Mouse (Mus musculus): ENCODE data around the gene Pdpk1. TPM values are rescaled to one million over a fixed set of nuclear protein-coding genes. Genes with fewer than 3 reads are reported as not detected.
A peak's percentile ranks its signal among the peaks of the same experiment; 100 is the strongest.

The Pdpk1 gene
- total RNA-seq, 2 experiments from 2014 or later, result 36.3 to 41.1 TPM

- ATAC-seq (replicated peaks; ENCODE audit: poor library complexity), result no peak
These were observed 105.1 kb downstream of the Pdpk1 start for GRCm38 (mm10) chr17:24045608-24046007.

- ATAC-seq (replicated peaks; ENCODE audit: poor library complexity), result no peak
These were observed 106.2 kb downstream of the Pdpk1 start for GRCm38 (mm10) chr17:24044482-24044881.

GRCm38 (mm10) chr17:24037844-24038243, 112.9 kb downstream of the Pdpk1 start, which contains the start of gene Prss27:
Prss27 (plus strand) TSS chr17:24038144.
- ATAC-seq (replicated peaks; ENCODE audit: poor library complexity), result no peak

- ATAC-seq (replicated peaks; ENCODE audit: poor library complexity), result peak; percentile 50
These were observed 113.4 kb downstream of the Pdpk1 start for GRCm38 (mm10) chr17:24037360-24037759.

- peak; percentile 46; the same call in 1 of the 2 replicates for ATAC-seq (replicated peaks; ENCODE audit: poor library complexity)
These were observed 113.8 kb downstream of the Pdpk1 start for GRCm38 (mm10) chr17:24036954-24037353.

- no peak for ATAC-seq (replicated peaks; ENCODE audit: poor library complexity)
These were observed 115.6 kb downstream of the Pdpk1 start for GRCm38 (mm10) chr17:24035087-24035486.

- no peak for ATAC-seq (replicated peaks; ENCODE audit: poor library complexity)
These were observed 120.2 kb downstream of the Pdpk1 start for GRCm38 (mm10) chr17:24030551-24030950.

- ATAC-seq (replicated peaks; ENCODE audit: poor library complexity), result no peak
These were observed 121.2 kb downstream of the Pdpk1 start for GRCm38 (mm10) chr17:24029477-24029876.

Other genes with a start within 250 kb of the Pdpk1 start
- gene Dcpp3, start 233.5 kb downstream of the Pdpk1 start, total RNA-seq (2015), result not detected in 2 replicates
- not detected in 2 replicates for gene Dcpp3, start 233.5 kb downstream of the Pdpk1 start, total RNA-seq (2017)
- not detected in 2 replicates for gene Sbp, start 209.3 kb downstream of the Pdpk1 start, total RNA-seq (2015)
- gene Sbp, start 209.3 kb downstream of the Pdpk1 start, total RNA-seq (2017), result not detected in 2 replicates
- not detected in 2 replicates for gene Sbpl, start 195.7 kb downstream of the Pdpk1 start, total RNA-seq (2015)
- gene Sbpl, start 195.7 kb downstream of the Pdpk1 start, total RNA-seq (2017), result not detected in 2 replicates
- 0.22 and 0.27 TPM in 2 replicates for gene Prss30, start 170.4 kb downstream of the Pdpk1 start, total RNA-seq (2015)
- gene Prss30, start 170.4 kb downstream of the Pdpk1 start, total RNA-seq (2017), result not detected in 2 replicates
- not detected in 2 replicates for gene Prss22, start 152.8 kb downstream of the Pdpk1 start, total RNA-seq (2015)
- not detected in 2 replicates for gene Prss22, start 152.8 kb downstream of the Pdpk1 start, total RNA-seq (2017)
- not detected in 2 replicates for gene Prss27, start 112.8 kb downstream of the Pdpk1 start, total RNA-seq (2015)
- not detected in 2 replicates for gene Prss27, start 112.8 kb downstream of the Pdpk1 start, total RNA-seq (2017)
- 15.5 and 17.1 TPM in 2 replicates for gene Kctd5, start 77.4 kb downstream of the Pdpk1 start, total RNA-seq (2015)
- gene Kctd5, start 77.4 kb downstream of the Pdpk1 start, total RNA-seq (2017), result 19.5 and 21.0 TPM in 2 replicates
- gene Amdhd2, start 12.8 kb upstream of the Pdpk1 start, total RNA-seq (2015), result 21.9 and 33.7 TPM in 2 replicates
- gene Amdhd2, start 12.8 kb upstream of the Pdpk1 start, total RNA-seq (2017), result 65.1 and 65.5 TPM in 2 replicates
- 405 and 437 TPM in 2 replicates for gene Atp6v0c, start 18.8 kb upstream of the Pdpk1 start, total RNA-seq (2015)
- gene Atp6v0c, start 18.8 kb upstream of the Pdpk1 start, total RNA-seq (2017), result 109 and 145 TPM in 2 replicates
- gene Tbc1d24, start 54.6 kb upstream of the Pdpk1 start, total RNA-seq (2015), result 3.6 and 6.4 TPM in 2 replicates
- gene Tbc1d24, start 54.6 kb upstream of the Pdpk1 start, total RNA-seq (2017), result 6.4 and 6.6 TPM in 2 replicates
- 0.15 TPM in 1 of 2 replicates, not detected in the other for gene Ntn3, start 58.6 kb upstream of the Pdpk1 start, total RNA-seq (2015)
- gene Ntn3, start 58.6 kb upstream of the Pdpk1 start, total RNA-seq (2017), result 0.12 and 0.30 TPM in 2 replicates
- 7.8 and 10.2 TPM in 2 replicates for gene Tedc2, start 69.9 kb upstream of the Pdpk1 start, total RNA-seq (2015)
- gene Tedc2, start 69.9 kb upstream of the Pdpk1 start, total RNA-seq (2017), result 13.9 and 16.2 TPM in 2 replicates
- 21.2 and 22.7 TPM in 2 replicates for gene Ccnf, start 100.6 kb upstream of the Pdpk1 start, total RNA-seq (2015)
- 27.4 and 40.3 TPM in 2 replicates for gene Ccnf, start 100.6 kb upstream of the Pdpk1 start, total RNA-seq (2017)
- gene Abca17, start 200.1 kb upstream of the Pdpk1 start, total RNA-seq (2015), result 0.24 TPM in 1 of 2 replicates, not detected in the other
- gene Abca17, start 200.1 kb upstream of the Pdpk1 start, total RNA-seq (2017), result 0.03 TPM in 1 of 2 replicates, not detected in the other
- 18.6 and 20.4 TPM in 2 replicates for gene Abca3, start 201.0 kb upstream of the Pdpk1 start, total RNA-seq (2015)
- gene Abca3, start 201.0 kb upstream of the Pdpk1 start, total RNA-seq (2017), result 13.8 and 15.5 TPM in 2 replicates

All from megakaryocyte progenitor cell, adult 5-6 weeks (primary cell).